Mouse (Mus musculus) erythroblast, embryonic 14.5 days (primary cell): Measurements from ENCODE around the gene Atp5mpl.

Experiments used
- GATA1 ChIP-seq: IDR thresholded peaks from 2 replicates; pipeline ENCODE4 v1.6.1; 2012; ENCODE audit warnings: low read length, inconsistent platforms, mixed read lengths
- TAL1 ChIP-seq: IDR thresholded peaks from 3 replicates; pipeline ENCODE4 v1.6.1; 2012; ENCODE audit warnings: low read length, inconsistent platforms, mixed read lengths

GRCm38 (mm10) chr12:111932513-111932912 is 34.3 kb downstream of the Atp5mpl start:
- TF ChIP-seq TAL1 (no peak), GATA1 (no peak)
